Mouse (Mus musculus) intestine, embryonic 14.5 days (tissue): Measurements from ENCODE around the gene Helz. TPM values are rescaled to one million over a fixed set of nuclear protein-coding genes. Genes with fewer than 3 reads are reported as not detected.

Source experiments
- ATAC-seq: fragments of 200-750 bp; cut with Nextera tagmentation; replicated peaks from 2 replicates; pipeline ENCODE4 v1.8.0; 2017; ENCODE audit warnings: low read depth, moderate number of reproducible peaks, moderate TSS enrichment, moderate library complexity; ENCODE audit not compliant: low FRiP score, low TSS enrichment
- DNase-seq: peaks from one replicate; pipeline ENCODE4 v3.0.0-alpha.2; 2018; ENCODE audit warnings: low spot score
- H3K27ac ChIP-seq: fragments of 300-500 bp; sonication (generic); 2 replicates; pipeline ENCODE4 v1.5.1; 2014; ENCODE audit warnings: low read depth, mild to moderate bottlenecking, control low read depth
- H3K27me3 ChIP-seq: fragments of 300-500 bp; sonication (generic); replicated peaks from 2 replicates; pipeline ENCODE4 v1.6.1; 2014; ENCODE audit warnings: low read length, control low read depth; ENCODE audit not compliant: control insufficient read depth, insufficient read depth
- H3K36me3 ChIP-seq: fragments of 300-500 bp; sonication (generic); 2 replicates; pipeline ENCODE4 v1.6.1; 2014; ENCODE audit warnings: low read length, control low read depth; ENCODE audit not compliant: control insufficient read depth, insufficient read depth
- H3K4me1 ChIP-seq: fragments of 300-500 bp; sonication (generic); replicated peaks from 2 replicates; pipeline ENCODE4 v1.6.1; 2014; ENCODE audit warnings: low read length, control low read depth, mixed read lengths; ENCODE audit not compliant: control insufficient read depth, insufficient read depth
- H3K4me2 ChIP-seq: fragments of 300-500 bp; sonication (generic); 2 replicates; pipeline ENCODE4 v1.6.1; 2014; ENCODE audit warnings: low read length
- H3K4me3 ChIP-seq: fragments of 300-500 bp; sonication (generic); 2 replicates; pipeline ENCODE4 v1.5.1; 2014; ENCODE audit warnings: low read depth, low read length, control low read depth, mixed read lengths
- H3K9ac ChIP-seq: fragments of 300-500 bp; sonication (generic); 2 replicates; pipeline ENCODE4 v1.6.1; 2014; ENCODE audit warnings: mild to moderate bottlenecking, low read length
- H3K9me3 ChIP-seq: fragments of 300-500 bp; sonication (generic); 2 replicates; pipeline ENCODE4 v1.6.1; 2016; ENCODE audit warnings: low read length, control low read depth; ENCODE audit not compliant: control insufficient read depth
- WGBS: fragments of 180-500 bp; shearing (Covaris S2); extraction: QIAGEN DNeasy Blood & Tissue Kit; methylation state at CpG from one replicate; pipeline ENCODE4 v1.1.7; 2014; 5-methylcytosine and 5-hydroxymethylcytosine counted together
- polyA plus RNA-seq: library from polyadenylated mRNA; unstranded; fragments of >200 nt; fragmentation: Nextera tagmentation; extraction: Ambion mirVana; gene quantifications from 2 replicates; pipeline ENCODE4 v1.2.1, GENCODE M21; 2014

Helz gene
- polyA plus RNA-seq, 1 experiment from 2014 or later: 22.6 TPM

- Histone ChIP-seq H3K9ac (no peak overlapping the region), H3K4me3 (no peak overlapping the region), H3K4me2 (no peak overlapping the region), H3K36me3 (no peaks in the 10 kb centered on the region), H3K27me3 (no peaks in the 10 kb centered on the region), H3K4me1 (no peaks in the 10 kb centered on the region), H3K27ac (no peak overlapping the region), H3K9me3 (no peaks in the 10 kb centered on the region)
- DNase-seq (no peak), ATAC-seq (no peak)
- WGBS: 83% methylated on average over 8 of the region's 8 CpGs
Observed at GRCm38 (mm10) chr11:107724603-107725002, 176.9 kb downstream of the Helz start.

GRCm38 (mm10) chr11:107728073-107728863 is 180.5 kb downstream of the Helz start:
- H3K27ac ChIP-seq: no peak overlapping the region
- 72% methylated on average over 13 of the region's 13 CpGs for WGBS
- H3K4me1 ChIP-seq: no peaks in the 10 kb centered on the region
- no peaks in the 10 kb centered on the region for H3K27me3 ChIP-seq
- ATAC-seq (no peak), DNase-seq (no peak)
- no peak overlapping the region for H3K4me3 ChIP-seq
- H3K9ac ChIP-seq: no peak overlapping the region
- no peak overlapping the region for H3K4me2 ChIP-seq
- H3K9me3 ChIP-seq: no peaks in the 10 kb centered on the region
- peaks cover 3% of the 10 kb centered on the region; the same call in 1 of the 2 replicates for H3K36me3 ChIP-seq

- H3K9ac ChIP-seq: no peak overlapping the region
- DNase-seq (no peak), ATAC-seq (no peak)
- H3K9me3 ChIP-seq: no peaks in the 10 kb centered on the region
- no peaks in the 10 kb centered on the region for H3K4me1 ChIP-seq
- H3K36me3 ChIP-seq: peaks cover 7% of the 10 kb centered on the region; the same call in 1 of the 2 replicates
- H3K4me2 ChIP-seq: no peak overlapping the region
- WGBS: 83% methylated on average over 7 of the region's 7 CpGs
- no peak overlapping the region for H3K27ac ChIP-seq
- H3K27me3 ChIP-seq: no peaks in the 10 kb centered on the region
- no peak overlapping the region for H3K4me3 ChIP-seq
Observed at GRCm38 (mm10) chr11:107729141-107729540, 181.4 kb downstream of the Helz start.

GRCm38 (mm10) chr11:107730940-107731339 is 183.2 kb downstream of the Helz start:
- Histone ChIP-seq H3K27me3 (no peaks in the 10 kb centered on the region), H3K9me3 (no peaks in the 10 kb centered on the region), H3K27ac (no peak overlapping the region), H3K9ac (no peak overlapping the region), H3K4me2 (no peak overlapping the region), H3K36me3 (peaks cover 11% of the 10 kb centered on the region; the same call in 1 of the 2 replicates), H3K4me1 (no peaks in the 10 kb centered on the region), H3K4me3 (no peak overlapping the region)
- 79% methylated on average over 4 of the region's 4 CpGs for WGBS
- DNase-seq (no peak), ATAC-seq (no peak)

GRCm38 (mm10) chr11:107731498-107731897 is 183.8 kb downstream of the Helz start:
- no peak for DNase-seq
- no peak overlapping the region for H3K9ac ChIP-seq
- no peaks in the 10 kb centered on the region for H3K9me3 ChIP-seq
- ATAC-seq: no peak
- WGBS: 78% methylated on average over 5 of the region's 5 CpGs
- H3K4me1 ChIP-seq: no peaks in the 10 kb centered on the region
- peaks cover 11% of the 10 kb centered on the region; the same call in 1 of the 2 replicates for H3K36me3 ChIP-seq
- H3K4me2 ChIP-seq: no peak overlapping the region
- H3K4me3 ChIP-seq: no peak overlapping the region
- H3K27ac ChIP-seq: no peak overlapping the region
- no peaks in the 10 kb centered on the region for H3K27me3 ChIP-seq

GRCm38 (mm10) chr11:107734133-107734532 is 186.4 kb downstream of the Helz start:
- WGBS: 67% methylated on average over 7 of the region's 7 CpGs
- Histone ChIP-seq H3K27ac (no peak overlapping the region), H3K9ac (no peak overlapping the region), H3K4me3 (no peak overlapping the region), H3K27me3 (no peaks in the 10 kb centered on the region), H3K9me3 (no peaks in the 10 kb centered on the region), H3K36me3 (peaks cover 13% of the 10 kb centered on the region; the same call in 1 of the 2 replicates), H3K4me1 (no peaks in the 10 kb centered on the region), H3K4me2 (no peak overlapping the region)
- ATAC-seq (no peak), DNase-seq (no peak)

GRCm38 (mm10) chr11:107737886-107738285 is 190.2 kb downstream of the Helz start:
- Histone ChIP-seq H3K36me3 (0 out of 2 replicates have a peak, but pooled peaks cover 10% of the 10 kb centered on the region), H3K4me1 (no peaks in the 10 kb centered on the region), H3K4me3 (no peak overlapping the region), H3K27me3 (no peaks in the 10 kb centered on the region), H3K9me3 (no peaks in the 10 kb centered on the region), H3K9ac (no peak overlapping the region), H3K4me2 (no peak overlapping the region), H3K27ac (no peak overlapping the region)
- ATAC-seq (no peak), DNase-seq (no peak)
- 79% methylated on average over 6 of the region's 6 CpGs for WGBS

- Histone ChIP-seq H3K36me3 (0 out of 2 replicates have a peak, but pooled peaks cover 10% of the 10 kb centered on the region), H3K4me2 (no peak overlapping the region), H3K4me3 (no peak overlapping the region), H3K27me3 (no peaks in the 10 kb centered on the region), H3K27ac (no peak overlapping the region), H3K4me1 (no peaks in the 10 kb centered on the region), H3K9me3 (no peaks in the 10 kb centered on the region), H3K9ac (no peak overlapping the region)
- no peak for DNase-seq
- 76% methylated on average over 20 of the region's 20 CpGs for WGBS
- ATAC-seq: no peak
Observed at GRCm38 (mm10) chr11:107738418-107739099, 190.8 kb downstream of the Helz start.
